Mouse (Mus musculus) intestine, embryonic 16.5 days (tissue): ENCODE results near the gene Cdh1. TPM values are rescaled to one million over a fixed set of nuclear protein-coding genes. Genes with fewer than 3 reads are reported as not detected.

ENCODE experiments used
- ATAC-seq: fragments of 200-750 bp; cut with Nextera tagmentation; 2 replicates; pipeline ENCODE4 v1.8.0; 2017; ENCODE audit warnings: moderate TSS enrichment, moderate library complexity
- H3K27ac ChIP-seq: fragments of 300-500 bp; sonication (generic); 2 replicates; pipeline ENCODE4 v1.5.1; 2014; ENCODE audit warnings: mild to moderate bottlenecking, low read length
- H3K27me3 ChIP-seq: fragments of 300-500 bp; sonication (generic); replicated peaks from 2 replicates; pipeline ENCODE4 v1.6.1; 2014; ENCODE audit warnings: low read length, control low read depth, mixed read lengths; ENCODE audit not compliant: control insufficient read depth, insufficient read depth
- H3K36me3 ChIP-seq: fragments of 300-500 bp; sonication (generic); 2 replicates; pipeline ENCODE4 v1.6.1; 2014; ENCODE audit warnings: low read length, control low read depth; ENCODE audit not compliant: control insufficient read depth, insufficient read depth
- H3K4me1 ChIP-seq: fragments of 300-500 bp; sonication (generic); 2 replicates; pipeline ENCODE4 v1.6.1; 2014; ENCODE audit warnings: low read length, control low read depth, mixed read lengths; ENCODE audit not compliant: control insufficient read depth, insufficient read depth
- H3K4me2 ChIP-seq: fragments of 300-500 bp; sonication (generic); 2 replicates; pipeline ENCODE4 v1.6.1; 2014; ENCODE audit warnings: low read depth, low read length, control low read depth
- H3K4me3 ChIP-seq: fragments of 300-500 bp; sonication (generic); 2 replicates; pipeline ENCODE4 v1.5.1; 2014; ENCODE audit warnings: mild to moderate bottlenecking, low read length
- H3K9ac ChIP-seq: fragments of 300-500 bp; sonication (generic); 2 replicates; pipeline ENCODE4 v1.6.1; 2014; ENCODE audit warnings: low read depth, low read length
- H3K9me3 ChIP-seq: fragments of 300-500 bp; sonication (generic); 2 replicates; pipeline ENCODE4 v1.6.1; 2016; ENCODE audit warnings: low read length, control low read depth; ENCODE audit not compliant: control insufficient read depth
- WGBS: fragments of 180-500 bp; shearing (Covaris S2); extraction: QIAGEN DNeasy Blood & Tissue Kit; methylation state at CpG from one replicate; pipeline ENCODE4 v1.1.7; 2014; 5-methylcytosine and 5-hydroxymethylcytosine counted together
- polyA plus RNA-seq: library from polyadenylated mRNA; unstranded; fragments of >200 nt; fragmentation: Nextera tagmentation; extraction: Ambion mirVana; gene quantifications from 2 replicates; pipeline ENCODE4 v1.2.1, GENCODE M21; 2015

Cdh1 gene
- polyA plus RNA-seq, 1 experiment from 2014 or later, result 170 TPM

- H3K27me3 ChIP-seq, result no peaks in the 10 kb centered on the region
- no peak overlapping the region for H3K4me2 ChIP-seq
- H3K4me3 ChIP-seq, result no peak overlapping the region
- no peak overlapping the region for H3K9ac ChIP-seq
- H3K9me3 ChIP-seq, result no peaks in the 10 kb centered on the region; the same call in 1 of the 2 replicates
- ATAC-seq, result no peak
- peaks cover 20% of the 10 kb centered on the region for H3K4me1 ChIP-seq
- H3K36me3 ChIP-seq, result no peaks in the 10 kb centered on the region
- WGBS, result 61% methylated on average over 9 of the region's 9 CpGs
- no peak overlapping the region for H3K27ac ChIP-seq
Measured at GRCm38 (mm10) chr8:106626096-106626865, 23.1 kb downstream of the Cdh1 start.

GRCm38 (mm10) chr8:106628291-106628964 lies 25.3 kb downstream of the Cdh1 start:
- Histone ChIP-seq H3K4me3 (no peak overlapping the region), H3K4me1 (peaks cover 30% of the 10 kb centered on the region), H3K9me3 (no peaks in the 10 kb centered on the region; the same call in 1 of the 2 replicates), H3K27me3 (no peaks in the 10 kb centered on the region), H3K4me2 (no peak overlapping the region), H3K9ac (no peak overlapping the region), H3K27ac (no peak overlapping the region), H3K36me3 (no peaks in the 10 kb centered on the region)
- 78% methylated on average over 11 of the region's 11 CpGs for WGBS
- no peak for ATAC-seq

GRCm38 (mm10) chr8:106629456-106629855 lies 26.3 kb downstream of the Cdh1 start:
- no peak overlapping the region for H3K4me3 ChIP-seq
- H3K4me1 ChIP-seq, result peaks cover 31% of the 10 kb centered on the region
- 59% methylated on average over 5 of the region's 5 CpGs for WGBS
- H3K9ac ChIP-seq, result no peak overlapping the region
- no peak for ATAC-seq
- no peaks in the 10 kb centered on the region for H3K36me3 ChIP-seq
- no peaks in the 10 kb centered on the region for H3K27me3 ChIP-seq
- H3K4me2 ChIP-seq, result no peak overlapping the region
- no peaks in the 10 kb centered on the region for H3K9me3 ChIP-seq
- no peak overlapping the region for H3K27ac ChIP-seq

GRCm38 (mm10) chr8:106631904-106632303 lies 28.8 kb downstream of the Cdh1 start:
- Histone ChIP-seq H3K4me1 (peaks cover 41% of the 10 kb centered on the region), H3K27ac (no peak overlapping the region), H3K4me3 (no peak overlapping the region), H3K4me2 (no peak overlapping the region), H3K36me3 (no peaks in the 10 kb centered on the region), H3K9me3 (no peaks in the 10 kb centered on the region), H3K27me3 (no peaks in the 10 kb centered on the region), H3K9ac (no peak overlapping the region)
- no peak for ATAC-seq
- WGBS, result 60% methylated on average over 5 of the region's 5 CpGs

- Histone ChIP-seq H3K9ac (no peak overlapping the region), H3K36me3 (no peaks in the 10 kb centered on the region), H3K27ac (peak overlapping the region; percentile 60), H3K27me3 (no peaks in the 10 kb centered on the region), H3K4me2 (peak overlapping the region; percentile 10; the same call in 1 of the 2 replicates), H3K4me3 (no peak overlapping the region), H3K4me1 (peaks cover 42% of the 10 kb centered on the region), H3K9me3 (no peaks in the 10 kb centered on the region)
- 21% methylated on average over 8 of the region's 8 CpGs for WGBS
- peak; percentile 77 for ATAC-seq
Measured at GRCm38 (mm10) chr8:106632650-106633049, 29.5 kb downstream of the Cdh1 start.

GRCm38 (mm10) chr8:106633361-106634158 lies 30.4 kb downstream of the Cdh1 start:
- Histone ChIP-seq H3K9me3 (no peaks in the 10 kb centered on the region), H3K36me3 (no peaks in the 10 kb centered on the region), H3K9ac (no peak overlapping the region; the same call in 1 of the 2 replicates), H3K4me2 (peak overlapping the region; percentile 30; the same call in 1 of the 2 replicates), H3K27ac (peak overlapping the region; percentile 50), H3K4me3 (peak overlapping the region; percentile 11; the same call in 1 of the 2 replicates), H3K27me3 (no peaks in the 10 kb centered on the region), H3K4me1 (peaks cover 46% of the 10 kb centered on the region)
- ATAC-seq, result peak; percentile 83
- WGBS, result 59% methylated on average over 17 of the region's 17 CpGs

- H3K36me3 ChIP-seq, result no peaks in the 10 kb centered on the region
- H3K4me3 ChIP-seq, result no peak overlapping the region
- H3K27ac ChIP-seq, result no peak overlapping the region
- no peaks in the 10 kb centered on the region for H3K9me3 ChIP-seq
- no peak overlapping the region for H3K4me2 ChIP-seq
- peaks cover 49% of the 10 kb centered on the region for H3K4me1 ChIP-seq
- H3K27me3 ChIP-seq, result no peaks in the 10 kb centered on the region
- ATAC-seq, result no peak
- no peak overlapping the region for H3K9ac ChIP-seq
- 13% methylated on average over 5 of the region's 5 CpGs for WGBS
Measured at GRCm38 (mm10) chr8:106635284-106635683, 32.1 kb downstream of the Cdh1 start.

GRCm38 (mm10) chr8:106637446-106637845 lies 34.3 kb downstream of the Cdh1 start:
- peaks cover 48% of the 10 kb centered on the region for H3K4me1 ChIP-seq
- no peak overlapping the region for H3K27ac ChIP-seq
- no peaks in the 10 kb centered on the region for H3K9me3 ChIP-seq
- no peaks in the 10 kb centered on the region for H3K27me3 ChIP-seq
- H3K4me2 ChIP-seq, result no peak overlapping the region
- H3K9ac ChIP-seq, result no peak overlapping the region
- 78% methylated on average over 4 of the region's 4 CpGs for WGBS
- H3K36me3 ChIP-seq, result no peaks in the 10 kb centered on the region
- no peak overlapping the region for H3K4me3 ChIP-seq
- no peak for ATAC-seq

- no peak overlapping the region for H3K9ac ChIP-seq
- no peaks in the 10 kb centered on the region for H3K9me3 ChIP-seq
- peak; percentile 27 for ATAC-seq
- no peak overlapping the region for H3K4me3 ChIP-seq
- WGBS, result 73% methylated on average over 7 of the region's 7 CpGs
- H3K4me1 ChIP-seq, result peaks cover 42% of the 10 kb centered on the region
- no peak overlapping the region for H3K27ac ChIP-seq
- H3K4me2 ChIP-seq, result 0 out of 2 replicates have a peak overlapping the region, but pooled peaks have one; percentile 16
- no peaks in the 10 kb centered on the region for H3K36me3 ChIP-seq
- no peaks in the 10 kb centered on the region for H3K27me3 ChIP-seq
Measured at GRCm38 (mm10) chr8:106638768-106639295, 35.7 kb downstream of the Cdh1 start.
